Mouse (Mus musculus): Measurements from ENCODE around the gene Zfp950. TPM values are rescaled to one million over a fixed set of nuclear protein-coding genes. Genes with fewer than 3 reads are reported as not detected.

Zfp950 gene
- polyA plus RNA-seq, 1 experiment from 2014 or later = 28.3 TPM

DNA sequence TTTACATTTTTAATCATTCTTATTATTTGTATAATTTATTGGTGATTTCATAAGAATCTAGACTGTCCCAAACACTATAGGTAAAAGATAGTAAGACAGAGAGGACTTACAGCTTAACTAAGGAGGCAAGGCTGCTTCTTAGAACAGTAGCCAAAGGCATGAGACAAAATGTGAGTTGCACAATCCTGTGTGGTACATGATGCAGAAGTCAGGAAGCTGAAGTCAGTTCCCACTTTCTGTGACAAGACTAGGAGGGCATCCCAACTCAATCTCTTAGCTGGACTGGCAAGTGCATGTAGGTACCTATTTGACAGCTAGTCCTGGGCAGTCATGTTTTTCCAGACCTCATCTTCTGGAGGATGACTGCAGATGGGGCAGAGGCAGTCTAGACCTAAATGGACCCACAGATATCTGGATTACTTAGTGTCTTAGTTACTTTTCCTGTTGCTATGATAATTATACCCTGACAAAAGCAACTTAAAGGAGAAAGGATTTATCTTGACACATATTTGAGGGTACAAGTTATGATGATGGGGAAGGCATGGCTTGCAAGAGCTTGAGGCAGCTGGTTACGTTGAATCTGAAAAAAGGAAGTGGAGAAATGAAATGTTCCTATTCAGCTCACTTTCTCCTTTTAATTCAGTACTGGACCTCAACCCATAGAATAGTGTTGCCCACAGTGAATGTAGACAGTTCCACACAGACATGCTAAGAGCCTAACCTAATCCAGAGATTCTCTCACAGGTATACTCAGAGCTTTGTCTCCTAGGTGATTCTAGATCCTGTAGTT is 123.0 kb downstream of the Zfp950 start:
- Histone ChIP-seq H3K27ac (ENCODE audit: low read depth, low read length) (no peak overlapping the region), H3K27me3 (replicated peaks; ENCODE audit: control insufficient read depth, insufficient read depth, low read length) (no peaks in the 10 kb centered on the region), H3K36me3 (ENCODE audit: control insufficient read depth, insufficient read depth) (no peaks in the 10 kb centered on the region), H3K9me3 (ENCODE audit: control insufficient read depth) (no peaks in the 10 kb centered on the region), H3K4me3 (ENCODE audit: low read depth, low read length) (no peak overlapping the region), H3K9ac (ENCODE audit: low read depth, low read length) (no peak overlapping the region), H3K4me1 (replicated peaks; ENCODE audit: control insufficient read depth, insufficient read depth, low read length) (no peaks in the 10 kb centered on the region), H3K4me2 (replicated peaks; ENCODE audit: low read depth) (no peak overlapping the region)
- TF ChIP-seq CTCF (IDR thresholded peaks at IDR 0.05; ENCODE audit: low read depth) = no peak
- WGBS = 92% methylated on average over 1 of the region's 1 CpGs
- no peak for ATAC-seq

DNA sequence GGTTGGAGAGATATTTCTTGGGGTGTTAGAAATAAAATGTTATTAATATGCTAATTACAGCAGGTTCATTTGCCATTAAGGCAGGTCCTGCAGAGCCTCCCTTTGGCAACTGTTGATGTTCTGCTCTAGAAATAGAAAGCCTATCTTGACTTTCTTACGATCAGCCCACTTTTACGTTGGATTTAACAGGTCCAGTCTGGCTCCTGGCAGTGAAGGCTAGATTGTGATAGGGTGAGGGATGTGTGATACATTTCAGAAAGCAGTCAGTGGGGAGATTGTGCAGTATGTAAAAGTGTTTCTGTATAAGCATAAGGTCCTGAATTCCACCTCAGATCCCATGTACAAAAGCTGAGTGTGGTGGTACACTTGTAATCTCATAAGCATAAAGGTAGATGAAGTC is 131.4 kb downstream of the Zfp950 start:
- H3K27me3 ChIP-seq (replicated peaks; ENCODE audit: control insufficient read depth, insufficient read depth, low read length) = no peaks in the 10 kb centered on the region
- H3K4me2 ChIP-seq (replicated peaks; ENCODE audit: low read depth) = no peak overlapping the region
- H3K36me3 ChIP-seq (ENCODE audit: control insufficient read depth, insufficient read depth) = no peaks in the 10 kb centered on the region
- no peak for TF ChIP-seq CTCF (IDR thresholded peaks at IDR 0.05; ENCODE audit: low read depth)
- ATAC-seq = no peak
- H3K9ac ChIP-seq (ENCODE audit: low read depth, low read length) = no peak overlapping the region
- no peaks in the 10 kb centered on the region for H3K4me1 ChIP-seq (replicated peaks; ENCODE audit: control insufficient read depth, insufficient read depth, low read length)
- H3K27ac ChIP-seq (ENCODE audit: low read depth, low read length) = no peak overlapping the region
- 93% methylated on average over 2 of the region's 2 CpGs for WGBS
- no peak overlapping the region for H3K4me3 ChIP-seq (ENCODE audit: low read depth, low read length)
- H3K9me3 ChIP-seq (ENCODE audit: control insufficient read depth) = no peaks in the 10 kb centered on the region

Other genes with a start within 250 kb of the Zfp950 start
- 0.09 TPM in 1 of 2 replicates, not detected in the other for gene Gm7102, start 35.5 kb upstream of the Zfp950 start, polyA plus RNA-seq (2015; fragmentation: Nextera tagmentation; extraction: Ambion mirVana)
- not detected in 2 replicates for gene Gm6020, start 43.0 kb upstream of the Zfp950 start, polyA plus RNA-seq (2015; fragmentation: Nextera tagmentation; extraction: Ambion mirVana)
- gene Csf2ra, start 87.6 kb upstream of the Zfp950 start, polyA plus RNA-seq (2015; fragmentation: Nextera tagmentation; extraction: Ambion mirVana) = 13.2 and 21.9 TPM in 2 replicates
- not detected in 2 replicates for gene Gm21060, start 156.2 kb upstream of the Zfp950 start, polyA plus RNA-seq (2015; fragmentation: Nextera tagmentation; extraction: Ambion mirVana)